Mouse (Mus musculus) cerebellum, adult 2 months (tissue): ENCODE results near the gene Zfp385a. TPM values are rescaled to one million over a fixed set of nuclear protein-coding genes. Genes with fewer than 3 reads are reported as not detected.

Experiments
- DNase-seq, 2 experiments: peaks; one replicate each; pipeline ENCODE4 v3.0.0; 2021
- H3K27ac ChIP-seq: fragments of 200-500 bp; 2 replicates; pipeline ENCODE4 v1.5.1; 2012; ENCODE audit warnings: low read length, control low read depth, inconsistent platforms; ENCODE audit not compliant: insufficient read depth
- H3K27me3 ChIP-seq: fragments of 200-500 bp; 2 replicates; pipeline ENCODE4 v1.6.1; 2012; ENCODE audit warnings: inconsistent platforms, mild to moderate bottlenecking, low read length, moderate library complexity; ENCODE audit not compliant: control insufficient read depth, insufficient read depth
- H3K4me1 ChIP-seq: fragments of 200-500 bp; 2 replicates; pipeline ENCODE4 v1.6.1; 2011; ENCODE audit warnings: low read length; ENCODE audit not compliant: control insufficient read depth, insufficient read depth
- H3K4me3 ChIP-seq: fragments of 200-500 bp; replicated peaks from 2 replicates; pipeline ENCODE3; 2011; ENCODE audit warnings: mild to moderate bottlenecking, low read depth, low read length, control low read depth; ENCODE audit not compliant: insufficient read depth
- CTCF ChIP-seq: fragments of 200-500 bp; IDR thresholded peaks from 2 replicates; pipeline ENCODE4 v1.5.1; 2011; ENCODE audit warnings: low read depth, mild to moderate bottlenecking, control low read depth, low read length, moderate library complexity, borderline replicate concordance; ENCODE audit not compliant: insufficient read depth
- POLR2A ChIP-seq: fragments of 200-500 bp; IDR thresholded peaks from 2 replicates; pipeline ENCODE4 v1.6.1; 2011; ENCODE audit warnings: low read length, control low read depth, borderline replicate concordance; ENCODE audit not compliant: insufficient read depth
- WGBS: fragments of 180-500 bp; shearing (Covaris S2); methylation state at CpG from one replicate; pipeline ENCODE4 v1.1.7; 2018; 5-methylcytosine and 5-hydroxymethylcytosine counted together
- polyA plus RNA-seq: library from polyadenylated mRNA; depleted of rRNA; stranded (reverse); fragments of >200 nt; gene quantifications from 2 replicates; pipeline ENCODE4 v1.2.3, GENCODE M21; 2012; rRNA removed

Gene Zfp385a
- polyA plus RNA-seq, result 91.4 and 96.6 TPM in 2 replicates

DNA sequence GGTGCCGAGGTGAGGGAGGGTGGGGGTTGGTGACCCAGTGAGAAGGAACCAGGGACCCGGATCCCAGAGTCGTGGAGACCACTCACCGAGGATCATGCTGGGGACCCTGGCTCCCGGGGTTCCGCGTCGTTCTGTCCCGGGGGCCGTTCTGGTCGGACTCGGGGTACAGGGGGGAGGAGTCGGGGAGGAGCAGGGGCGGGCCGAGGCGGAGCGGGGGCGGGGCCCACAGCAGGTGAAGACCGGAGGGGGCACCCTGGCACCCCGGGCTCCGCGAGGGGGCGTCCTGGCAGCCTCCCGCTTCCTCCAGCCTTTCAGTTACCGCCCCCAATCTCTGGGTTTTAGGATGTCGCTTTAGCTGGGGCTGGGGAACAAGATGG lies at the start of gene Zfp385a:
Gene Zfp385a, minus strand, starts transcription at position 133 of the 377 bp plus-strand sequence.
- Histone ChIP-seq H3K4me1 (no peaks in the 10 kb centered on the region; the same call in none of the 2 replicates), H3K27ac (no peak within 1 kb of the TSS), H3K4me3 (peak within 1 kb of the TSS; percentile 54), H3K27me3 (no peaks in the 10 kb centered on the region)
- no peak for TF ChIP-seq CTCF
- TF ChIP-seq POLR2A, result no peak
- no peak for DNase-seq
- 3% methylated on average over 25 of the region's 26 CpGs for WGBS

DNA sequence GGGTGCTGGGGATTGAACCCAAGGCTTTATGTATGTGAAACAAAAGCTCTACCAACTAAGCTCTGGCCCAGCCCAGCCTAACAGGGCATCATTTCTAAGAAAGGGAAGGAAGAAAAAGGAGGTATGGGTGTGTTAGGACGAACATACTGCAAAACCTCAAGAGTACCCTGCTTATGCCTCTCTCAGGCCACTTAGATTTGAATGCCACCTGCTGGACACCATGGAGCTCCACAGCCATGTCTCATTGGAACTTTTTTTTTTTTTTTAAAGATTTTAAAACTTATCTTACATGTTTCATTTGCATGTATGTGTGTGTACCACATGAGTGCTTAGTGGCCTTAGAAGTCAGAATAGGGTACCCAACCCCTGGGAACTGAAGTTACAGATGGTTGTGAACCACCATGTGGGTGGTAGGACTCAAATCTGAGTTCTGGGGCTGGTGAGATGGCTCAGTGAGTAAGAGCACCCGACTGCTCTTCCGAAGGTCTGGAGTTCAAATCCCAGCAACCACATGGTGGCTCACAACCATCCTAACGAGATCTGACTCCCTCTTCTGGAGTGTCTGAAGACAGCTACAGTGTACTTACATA lies 48.8 kb upstream of the Zfp385a start:
- no peak overlapping the region for H3K4me3 ChIP-seq
- no peak for DNase-seq
- TF ChIP-seq POLR2A (no peak), CTCF (peak; percentile 46; the same call in 1 of the 2 replicates)
- no peaks in the 10 kb centered on the region for H3K4me1 ChIP-seq
- no peaks in the 10 kb centered on the region for H3K27me3 ChIP-seq
- H3K27ac ChIP-seq, result no peak overlapping the region
- WGBS, result 60% methylated on average over 4 of the region's 4 CpGs

DNA sequence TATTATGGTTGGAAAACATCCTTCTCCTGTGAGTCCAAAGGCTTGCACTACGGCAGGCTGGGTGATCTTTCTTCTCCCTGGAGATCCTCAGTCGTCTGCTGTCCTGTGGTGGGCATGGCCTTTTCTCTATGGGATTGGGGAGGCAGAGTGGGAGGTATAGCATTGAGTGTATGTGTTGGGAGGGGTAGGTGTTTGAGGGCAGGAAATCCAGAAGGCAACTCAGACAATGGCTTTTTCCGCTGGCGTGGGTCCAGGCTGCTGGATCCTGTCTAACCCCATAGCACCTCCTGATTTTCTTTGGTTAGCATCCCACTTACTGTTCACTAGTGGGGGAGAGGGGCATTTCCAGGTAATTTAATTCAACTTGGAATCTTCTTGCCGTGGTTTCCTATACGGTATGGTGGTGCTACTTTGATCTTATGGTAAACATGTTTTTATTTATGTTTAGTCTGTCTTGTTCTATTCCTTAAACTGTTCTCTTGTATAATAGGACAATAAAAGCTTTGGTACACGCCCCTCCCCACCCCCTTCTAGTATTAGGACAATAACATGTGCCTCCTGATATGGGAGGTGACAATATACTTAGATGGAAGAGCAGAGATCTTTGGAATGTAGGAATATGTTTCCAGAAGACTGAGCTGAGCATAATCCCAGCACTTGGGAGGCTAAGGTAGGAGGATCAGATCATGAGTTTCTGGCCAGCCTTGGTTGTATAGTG lies 44.0 kb upstream of the Zfp385a start:
- 74% methylated on average over 7 of the region's 7 CpGs for WGBS
- no peak overlapping the region for H3K4me3 ChIP-seq
- no peak for TF ChIP-seq CTCF
- no peak for TF ChIP-seq POLR2A

DNA sequence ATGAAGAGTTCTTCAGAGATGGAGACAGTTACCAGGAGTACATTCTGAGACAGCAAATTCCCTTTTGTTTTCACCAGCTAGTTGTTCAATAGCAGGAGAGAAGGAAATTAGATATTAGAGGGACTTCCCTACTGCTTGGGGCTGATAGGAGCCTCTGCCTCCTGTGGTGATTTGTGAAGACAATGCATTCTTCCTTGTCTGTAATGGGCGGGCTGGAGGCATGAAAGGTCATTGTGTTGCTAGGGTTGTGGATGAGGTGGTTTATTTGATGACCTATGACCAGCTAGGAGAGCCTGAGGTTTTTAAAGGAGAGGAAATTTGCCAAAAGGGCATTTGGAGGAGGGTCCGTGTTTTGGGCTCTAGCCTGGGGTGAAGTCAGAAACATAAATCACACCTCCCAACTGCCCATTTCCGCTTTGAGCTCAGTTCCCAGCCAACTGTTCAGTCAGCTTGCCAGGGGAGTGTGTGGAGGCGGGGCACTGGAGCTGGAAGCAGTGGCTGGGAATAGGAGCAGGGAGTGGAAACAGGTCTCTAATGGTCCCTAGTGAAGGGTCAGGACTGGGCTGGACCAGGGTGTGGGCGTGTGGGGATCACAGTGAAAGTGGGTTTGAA lies 43.0 kb upstream of the Zfp385a start:
- Histone ChIP-seq H3K27ac (no peak overlapping the region), H3K4me3 (no peak overlapping the region), H3K4me1 (no peaks in the 10 kb centered on the region), H3K27me3 (no peaks in the 10 kb centered on the region)
- no peak for DNase-seq
- TF ChIP-seq POLR2A (no peak), CTCF (no peak)
- WGBS, result 46% methylated on average over 5 of the region's 5 CpGs

More for the DNA sequence above, 44.0 kb upstream of the Zfp385a start:
- H3K27ac ChIP-seq, result no peak overlapping the region
- no peak for DNase-seq
- no peaks in the 10 kb centered on the region for H3K27me3 ChIP-seq
- no peaks in the 10 kb centered on the region for H3K4me1 ChIP-seq

DNA sequence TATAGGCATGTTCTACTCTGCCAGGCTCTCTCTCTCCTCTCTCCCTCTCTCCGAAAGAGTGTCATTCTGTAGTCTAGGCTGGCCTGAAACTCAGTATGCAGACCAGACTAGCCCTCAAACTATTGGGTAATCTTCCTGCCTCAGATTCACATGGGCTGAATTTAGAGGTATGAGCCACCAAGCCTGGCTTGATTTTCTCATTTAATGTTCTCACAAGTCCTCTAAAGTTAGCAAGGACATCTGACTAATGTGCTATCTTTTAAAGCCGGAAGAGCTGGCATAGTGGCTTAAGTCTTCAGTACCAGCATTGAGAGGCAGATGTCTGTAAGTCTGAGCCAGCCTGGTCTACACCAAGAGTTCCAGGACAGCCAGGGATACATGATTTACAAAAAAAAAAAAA lies 42.2 kb upstream of the Zfp385a start:
- H3K4me3 ChIP-seq, result no peak overlapping the region

DNA sequence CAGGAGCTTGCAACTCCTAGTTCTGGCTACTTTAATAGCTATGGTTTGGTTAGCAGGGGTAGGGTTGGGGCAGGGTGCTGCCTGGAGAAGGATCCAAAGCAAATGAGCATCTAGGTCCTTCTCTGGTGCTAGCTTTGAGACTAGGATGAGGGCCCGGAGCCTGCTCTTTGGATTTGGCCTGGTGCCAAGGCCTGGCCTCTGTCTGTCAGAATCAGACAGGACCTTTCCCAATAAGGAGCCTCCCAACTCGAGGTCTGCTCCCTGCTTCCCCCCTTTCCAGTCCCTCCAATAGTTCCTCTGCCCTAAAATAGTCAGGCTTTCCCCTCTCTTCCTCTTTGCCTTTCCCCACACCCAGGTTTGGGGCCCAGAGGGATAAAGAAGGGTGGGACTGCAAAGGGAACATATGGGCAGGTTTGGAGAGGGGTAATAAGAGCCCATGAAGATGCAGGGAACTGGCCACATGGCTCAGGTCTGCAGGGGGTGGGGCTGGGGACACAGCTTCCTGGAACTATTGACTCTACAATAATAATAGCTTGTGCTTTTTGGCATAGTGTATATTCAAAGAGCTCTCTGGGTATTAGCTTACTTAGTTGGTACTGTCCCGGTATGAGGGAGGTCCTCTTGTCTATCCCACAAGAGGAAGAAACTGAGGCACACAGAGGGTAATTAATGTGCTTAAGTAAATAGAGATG lies 38.9 kb upstream of the Zfp385a start:
- 52% methylated on average over 3 of the region's 3 CpGs for WGBS

More for the DNA sequence above, 42.2 kb upstream of the Zfp385a start:
- Histone ChIP-seq H3K27me3 (no peaks in the 10 kb centered on the region), H3K27ac (no peak overlapping the region), H3K4me1 (no peaks in the 10 kb centered on the region; the same call in 1 of the 2 replicates)
- no peak for TF ChIP-seq POLR2A
- DNase-seq, result no peak
- WGBS, result 87% methylated on average over 2 of the region's 2 CpGs

DNA sequence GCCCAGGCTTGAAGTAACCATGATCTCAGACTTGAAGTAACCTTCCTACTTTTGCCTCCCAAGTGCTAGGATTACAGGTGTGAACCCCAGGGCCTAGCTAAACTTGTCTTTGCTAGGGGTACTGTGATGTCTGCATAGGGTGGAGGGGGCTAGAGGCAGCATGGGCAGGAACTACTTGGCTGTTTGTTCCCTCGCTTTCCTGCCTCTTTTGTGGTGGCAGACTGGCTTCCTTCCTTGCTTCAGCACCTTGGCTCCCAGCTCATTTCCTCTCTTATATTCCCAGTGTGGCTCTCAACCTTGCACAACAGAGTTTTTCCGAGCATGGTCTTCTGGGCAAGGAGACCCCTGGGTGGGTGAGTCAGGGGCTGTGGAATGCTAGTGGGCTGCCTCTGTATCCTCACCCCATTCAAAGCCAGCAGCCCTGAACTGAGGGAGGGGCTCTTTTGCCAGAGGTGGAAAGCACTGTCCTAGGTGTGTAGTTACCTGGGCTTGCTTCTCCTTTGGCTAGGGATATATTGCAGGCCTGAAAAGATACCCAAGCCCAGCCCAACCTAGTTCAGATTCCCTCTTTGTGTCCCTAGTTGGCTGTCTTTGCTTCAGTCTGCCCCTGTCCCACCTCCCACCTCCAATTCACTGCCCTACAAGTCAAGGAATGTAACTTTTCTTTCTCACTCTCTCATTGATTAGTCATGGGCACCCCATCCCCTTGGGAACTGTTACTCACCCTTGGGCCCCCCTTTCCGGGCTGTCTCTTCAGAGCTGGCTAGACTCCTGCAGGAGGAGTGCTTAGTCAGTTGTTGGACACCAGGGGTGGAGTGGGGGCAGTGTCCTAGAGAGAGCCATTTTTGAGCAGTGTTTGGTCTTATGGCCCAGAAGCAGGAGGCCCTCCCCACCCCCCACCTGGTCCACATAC lies 38.1 kb upstream of the Zfp385a start:
- H3K4me3 ChIP-seq, result no peak overlapping the region
- TF ChIP-seq POLR2A (no peak), CTCF (no peak)
- H3K27ac ChIP-seq, result no peak overlapping the region
- H3K27me3 ChIP-seq, result no peaks in the 10 kb centered on the region
- 84% methylated on average over 3 of the region's 3 CpGs for WGBS
- H3K4me1 ChIP-seq, result no peaks in the 10 kb centered on the region; the same call in 1 of the 2 replicates
- no peak for DNase-seq

More for the DNA sequence above, 38.9 kb upstream of the Zfp385a start:
- DNase-seq, result no peak
- Histone ChIP-seq H3K27me3 (no peaks in the 10 kb centered on the region), H3K4me3 (no peak overlapping the region), H3K27ac (no peak overlapping the region), H3K4me1 (no peaks in the 10 kb centered on the region; the same call in 1 of the 2 replicates)
- no peak for TF ChIP-seq CTCF
- TF ChIP-seq POLR2A, result no peak
